Mouse (Mus musculus) hindbrain, embryonic 13.5 days (tissue): ENCODE results near the gene Rdh11. TPM values are rescaled to one million over a fixed set of nuclear protein-coding genes. Genes with fewer than 3 reads are reported as not detected.

ENCODE experiments used
- ATAC-seq: fragments of 200-750 bp; cut with Nextera tagmentation; 2 replicates; pipeline ENCODE4 v1.8.0; 2017; ENCODE audit warnings: moderate TSS enrichment; ENCODE audit not compliant: low FRiP score
- H3K27ac ChIP-seq: fragments of 300-500 bp; sonication (generic); 2 replicates; pipeline ENCODE4 v1.5.1; 2015; ENCODE audit warnings: inconsistent platforms, mild to moderate bottlenecking, moderate library complexity
- H3K27me3 ChIP-seq: fragments of 300-500 bp; sonication (generic); 2 replicates; pipeline ENCODE4 v1.6.1; 2015; ENCODE audit warnings: mild to moderate bottlenecking, inconsistent platforms
- H3K36me3 ChIP-seq: fragments of 300-500 bp; sonication (generic); 2 replicates; pipeline ENCODE4 v1.6.1; 2015; ENCODE audit warnings: mild to moderate bottlenecking, inconsistent platforms
- H3K4me1 ChIP-seq: fragments of 300-500 bp; sonication (generic); replicated peaks from 2 replicates; pipeline ENCODE4 v1.6.1; 2015; ENCODE audit warnings: inconsistent platforms
- H3K4me2 ChIP-seq: fragments of 300-500 bp; sonication (generic); 2 replicates; pipeline ENCODE4 v1.6.1; 2015; ENCODE audit warnings: inconsistent platforms, mild to moderate bottlenecking, moderate library complexity
- H3K4me3 ChIP-seq: fragments of 300-500 bp; sonication (generic); 2 replicates; pipeline ENCODE4 v1.5.1; 2015; ENCODE audit warnings: mild to moderate bottlenecking, inconsistent platforms
- H3K9ac ChIP-seq: fragments of 300-500 bp; sonication (generic); 2 replicates; pipeline ENCODE4 v1.6.1; 2015; ENCODE audit warnings: mild to moderate bottlenecking, inconsistent platforms
- H3K9me3 ChIP-seq: fragments of 300-500 bp; sonication (generic); 2 replicates; pipeline ENCODE4 v1.6.1; 2016; ENCODE audit warnings: inconsistent platforms
- WGBS: fragments of 180-500 bp; shearing (Covaris S2); methylation state at CpG from one replicate; pipeline ENCODE4 v1.1.7; 2015; 5-methylcytosine and 5-hydroxymethylcytosine counted together
- polyA plus RNA-seq: library from polyadenylated mRNA; unstranded; fragments of >200 nt; fragmentation: Nextera tagmentation; extraction: Ambion mirVana; gene quantifications from 2 replicates; pipeline ENCODE4 v1.2.1, GENCODE M21; 2015

Rdh11 gene
- polyA plus RNA-seq, 1 experiment from 2014 or later, result 26.2 TPM

DNA sequence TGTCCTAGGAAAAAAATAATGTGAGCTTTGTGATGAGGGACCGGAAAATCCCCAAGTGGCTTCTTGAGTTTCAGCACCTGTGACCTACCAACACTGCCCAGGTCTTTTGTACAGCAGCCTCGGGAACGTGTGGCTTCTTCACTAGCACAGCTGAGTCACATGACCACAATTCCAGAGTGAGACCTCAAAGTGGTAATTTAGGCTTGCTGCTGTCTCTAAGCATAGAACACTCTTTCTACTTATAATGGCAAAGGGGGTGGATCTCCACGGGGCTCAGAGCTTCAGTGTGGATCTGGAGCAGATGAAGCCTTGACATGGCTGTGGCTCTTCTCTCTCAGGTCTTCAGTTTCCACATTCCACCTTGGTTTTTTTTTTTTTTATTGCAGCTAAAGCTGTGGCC is 57.0 kb downstream of the Rdh11 start:
- Histone ChIP-seq H3K9ac (no peak overlapping the region; the same call in 1 of the 2 replicates), H3K27ac (no peak overlapping the region), H3K4me3 (no peak overlapping the region), H3K4me2 (no peak overlapping the region), H3K9me3 (no peaks in the 10 kb centered on the region), H3K36me3 (peaks cover 3% of the 10 kb centered on the region; the same call in 1 of the 2 replicates), H3K4me1 (peaks cover 26% of the 10 kb centered on the region), H3K27me3 (peaks cover 32% of the 10 kb centered on the region)
- no peak for ATAC-seq
- 49% methylated on average over 4 of the region's 4 CpGs for WGBS

DNA sequence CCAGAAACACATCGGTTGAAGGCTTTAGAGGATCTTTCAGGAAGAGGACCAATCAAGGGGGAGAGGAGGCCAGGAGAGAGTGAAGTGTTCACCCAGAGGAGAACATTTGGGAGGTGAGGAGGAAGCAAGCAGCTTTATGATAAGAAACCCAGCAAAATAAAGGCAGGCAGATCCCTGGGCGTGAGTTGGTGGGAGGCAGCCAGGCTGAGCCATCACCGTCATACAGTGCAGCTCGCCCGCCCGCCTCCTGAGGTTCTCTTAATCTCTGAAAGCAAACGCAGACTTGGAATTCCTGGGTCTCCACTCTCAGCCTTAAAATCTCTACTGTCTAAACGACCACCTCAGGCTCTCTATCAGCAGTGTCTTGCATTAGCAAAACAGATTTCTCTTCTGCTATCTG is 57.4 kb downstream of the Rdh11 start:
- ATAC-seq, result no peak
- Histone ChIP-seq H3K36me3 (peaks cover 3% of the 10 kb centered on the region; the same call in 1 of the 2 replicates), H3K9ac (no peak overlapping the region; the same call in 1 of the 2 replicates), H3K27me3 (peaks cover 35% of the 10 kb centered on the region), H3K4me2 (no peak overlapping the region), H3K4me3 (no peak overlapping the region), H3K4me1 (peaks cover 26% of the 10 kb centered on the region), H3K9me3 (no peaks in the 10 kb centered on the region), H3K27ac (no peak overlapping the region)
- WGBS, result 59% methylated on average over 8 of the region's 8 CpGs

DNA sequence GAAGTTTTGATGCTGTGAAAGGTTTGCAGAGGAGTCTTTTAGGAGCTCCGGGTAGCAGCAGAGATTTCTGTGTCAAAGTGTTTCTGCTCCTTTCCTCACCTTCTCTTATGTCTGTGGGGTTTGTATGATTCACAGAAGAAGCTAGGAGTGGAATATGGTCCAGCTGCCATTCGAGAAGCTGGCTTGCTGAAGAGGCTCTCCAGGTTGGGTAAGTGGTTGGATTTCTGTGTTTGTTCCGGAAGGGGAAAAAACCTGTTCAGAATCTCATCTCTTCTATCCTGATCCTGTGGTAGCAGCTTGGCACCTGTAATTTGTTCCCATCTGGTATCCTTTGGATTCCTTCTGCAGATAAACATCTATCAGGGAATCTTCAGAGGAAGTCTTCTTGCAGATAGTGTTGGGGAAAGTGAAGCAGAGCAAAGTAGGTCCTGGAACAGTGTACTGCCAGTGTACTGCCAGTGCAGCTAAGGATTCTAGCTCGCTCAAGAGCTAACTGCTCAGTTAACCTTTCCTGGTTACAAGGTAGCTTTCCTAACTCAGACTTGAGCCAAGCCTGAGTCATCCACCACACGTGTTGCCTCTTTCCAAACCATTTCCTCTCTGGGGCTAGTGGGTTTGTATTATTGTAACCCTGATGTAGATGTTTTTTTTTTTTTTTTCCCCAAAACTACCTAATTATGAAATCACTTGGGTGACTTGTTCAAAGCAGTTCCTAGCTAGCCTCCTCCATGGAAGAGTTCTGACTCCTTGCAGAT is 60.2 kb downstream of the Rdh11 start:
- H3K36me3 ChIP-seq, result peaks cover 3% of the 10 kb centered on the region; the same call in 1 of the 2 replicates
- H3K4me3 ChIP-seq, result peak overlapping the region; percentile 58
- H3K4me2 ChIP-seq, result peak overlapping the region; percentile 89
- WGBS, result 27% methylated on average over 5 of the region's 5 CpGs
- no peak overlapping the region for H3K27ac ChIP-seq
- ATAC-seq, result no peak
- H3K27me3 ChIP-seq, result peaks cover 38% of the 10 kb centered on the region
- no peaks in the 10 kb centered on the region for H3K9me3 ChIP-seq
- peaks cover 26% of the 10 kb centered on the region for H3K4me1 ChIP-seq
- peak overlapping the region; percentile 72 for H3K9ac ChIP-seq

- 1% methylated on average over 22 of the region's 22 CpGs for WGBS
- peak; percentile 13; the same call in 1 of the 2 replicates for ATAC-seq
- Histone ChIP-seq H3K9me3 (no peaks in the 10 kb centered on the region), H3K4me1 (peaks cover 26% of the 10 kb centered on the region), H3K27me3 (peaks cover 38% of the 10 kb centered on the region), H3K36me3 (peaks cover 3% of the 10 kb centered on the region; the same call in 1 of the 2 replicates), H3K4me2 (peak overlapping the region; percentile 89), H3K9ac (peak overlapping the region; percentile 72), H3K4me3 (peak overlapping the region; percentile 58), H3K27ac (peak overlapping the region; percentile 63)
These were observed 60.9 kb downstream of the Rdh11 start for GRCm38 (mm10) chr12:79131178-79131675.

- peak within 1 kb of the TSS; percentile 89 for H3K4me2 ChIP-seq
- H3K27ac ChIP-seq, result peak within 1 kb of the TSS; percentile 63
- ATAC-seq, result peak; percentile 98
- no peaks in the 10 kb centered on the region for H3K9me3 ChIP-seq
- under 1% methylated on average over 45 of the region's 47 CpGs for WGBS
- peaks cover 38% of the 10 kb centered on the region for H3K27me3 ChIP-seq
- H3K4me1 ChIP-seq, result peaks cover 26% of the 10 kb centered on the region
- peak within 1 kb of the TSS; percentile 58 for H3K4me3 ChIP-seq
- peaks cover 3% of the 10 kb centered on the region; the same call in 1 of the 2 replicates for H3K36me3 ChIP-seq
- H3K9ac ChIP-seq, result peak within 1 kb of the TSS; percentile 72
These were observed 61.6 kb downstream of the Rdh11 start, which contains the start of gene Arg2 for GRCm38 (mm10) chr12:79130299-79131177. TSS of gene Arg2 (plus strand) at chr12:79130777.

Other genes starting within 250 kb of the Rdh11 start
- gene Tmem229b, start 184.7 kb downstream of the Rdh11 start, polyA plus RNA-seq, result 44.1 and 49.8 TPM in 2 replicates
- 2.1 and 2.5 TPM in 2 replicates for gene Plekhh1, start 163.1 kb downstream of the Rdh11 start, polyA plus RNA-seq
- 20.6 and 22.1 TPM in 2 replicates for gene Pigh, start 102.6 kb downstream of the Rdh11 start, polyA plus RNA-seq
- 37.3 and 41.0 TPM in 2 replicates for gene Arg2, start 61.5 kb downstream of the Rdh11 start, polyA plus RNA-seq
- gene Vti1b, start 19.6 kb downstream of the Rdh11 start, polyA plus RNA-seq, result 195 and 196 TPM in 2 replicates
- 0.40 and 1.1 TPM in 2 replicates for gene Rdh12, start 16.6 kb upstream of the Rdh11 start, polyA plus RNA-seq
- gene Zfyve26, start 104.0 kb upstream of the Rdh11 start, polyA plus RNA-seq, result 10.7 and 11.8 TPM in 2 replicates
- gene Rad51b, start 105.0 kb upstream of the Rdh11 start, polyA plus RNA-seq, result 2.4 TPM in 2 replicates